Mouse (Mus musculus) midbrain, postnatal 0 days (tissue): ENCODE measurements around the gene Dock1. TPM values are rescaled to one million over a fixed set of nuclear protein-coding genes. Genes with fewer than 3 reads are reported as not detected.
A peak's percentile ranks its signal among the peaks of the same experiment; 100 is the strongest.

Experiments used
- ATAC-seq: fragments of 200-750 bp; cut with Nextera tagmentation; 2 replicates; pipeline ENCODE4 v1.8.0; 2017; ENCODE audit warnings: moderate number of reproducible peaks, mild to moderate bottlenecking, moderate TSS enrichment, moderate library complexity; ENCODE audit not compliant: low FRiP score
- DNase-seq: peaks from one replicate; pipeline ENCODE4 v3.0.0-alpha.2; 2015; ENCODE audit warnings: low spot score
- H3K27ac ChIP-seq: fragments of 300-500 bp; sonication (generic); 2 replicates; pipeline ENCODE4 v1.5.1; 2014; ENCODE audit warnings: low read depth, mild to moderate bottlenecking, low read length, mixed read lengths
- H3K27me3 ChIP-seq: fragments of 300-500 bp; sonication (generic); 2 replicates; pipeline ENCODE4 v1.6.1; 2014; ENCODE audit warnings: low read length, control low read depth, mixed read lengths; ENCODE audit not compliant: insufficient read depth
- H3K36me3 ChIP-seq: fragments of 300-500 bp; sonication (generic); 2 replicates; pipeline ENCODE4 v1.6.1; 2014; ENCODE audit warnings: low read length, control low read depth, mixed read lengths; ENCODE audit not compliant: insufficient read depth
- H3K4me1 ChIP-seq: fragments of 300-500 bp; sonication (generic); 2 replicates; pipeline ENCODE4 v1.6.1; 2014; ENCODE audit warnings: mild to moderate bottlenecking, control low read depth, antibody characterized with exemption, low read length, mixed read lengths; ENCODE audit not compliant: insufficient read depth
- H3K4me2 ChIP-seq: fragments of 300-500 bp; sonication (generic); 2 replicates; pipeline ENCODE4 v1.6.1; 2014; ENCODE audit warnings: low read depth, mild to moderate bottlenecking, low read length, mixed read lengths; ENCODE audit not compliant: poor library complexity, severe bottlenecking
- H3K4me3 ChIP-seq: fragments of 300-500 bp; sonication (generic); 2 replicates; pipeline ENCODE4 v1.5.1; 2014; ENCODE audit warnings: low read depth, mild to moderate bottlenecking, low read length, moderate library complexity
- H3K9ac ChIP-seq: fragments of 300-500 bp; sonication (generic); replicated peaks from 2 replicates; pipeline ENCODE4 v1.6.1; 2014; ENCODE audit warnings: mild to moderate bottlenecking, low read length, moderate library complexity, mixed read lengths; ENCODE audit not compliant: poor library complexity, severe bottlenecking
- H3K9me3 ChIP-seq: fragments of 300-500 bp; sonication (generic); 2 replicates; pipeline ENCODE4 v1.6.1; 2016; ENCODE audit warnings: low read length, control low read depth
- CTCF ChIP-seq: IDR thresholded peaks from 2 replicates; pipeline ENCODE4 v1.5.1; 2016; ENCODE audit warnings: antibody characterized with exemption, mild to moderate bottlenecking
- WGBS: fragments of 180-500 bp; shearing (Covaris S2); extraction: QIAGEN DNeasy Blood & Tissue Kit; methylation state at CpG from one replicate; pipeline ENCODE4 v1.1.7; 2014; 5-methylcytosine and 5-hydroxymethylcytosine counted together
- polyA plus RNA-seq: library from polyadenylated mRNA; unstranded; fragments of >200 nt; fragmentation: Nextera tagmentation; extraction: Ambion mirVana; gene quantifications from 2 replicates; pipeline ENCODE4 v1.2.1, GENCODE M21; 2015
- total RNA-seq: library from RNA; depleted of rRNA; stranded (reverse); fragments of >200 nt; gene quantifications from 2 replicates; pipeline ENCODE4 v1.2.3, GENCODE M21; 2014

Dock1 gene
- total and polyA plus RNA-seq, 2 experiments from 2014 or later: 5.3 to 14.2 TPM

- H3K27ac ChIP-seq: no peak overlapping the region
- no peak overlapping the region for H3K4me3 ChIP-seq
- WGBS: 89% methylated on average over 7 of the region's 7 CpGs
- H3K9ac ChIP-seq: no peak overlapping the region
- no peak overlapping the region for H3K4me2 ChIP-seq
- no peaks in the 10 kb centered on the region for H3K27me3 ChIP-seq
- ATAC-seq (no peak), DNase-seq (no peak)
- no peak for TF ChIP-seq CTCF
- no peaks in the 10 kb centered on the region for H3K36me3 ChIP-seq
- H3K4me1 ChIP-seq: 0 out of 2 replicates have a peak, but pooled peaks cover 2% of the 10 kb centered on the region
- H3K9me3 ChIP-seq: no peaks in the 10 kb centered on the region
Measured at GRCm38 (mm10) chr7:134772363-134772762, 101.9 kb downstream of the Dock1 start.

GRCm38 (mm10) chr7:134772867-134773590, 102.6 kb downstream of the Dock1 start:
- H3K9ac ChIP-seq: no peak overlapping the region
- no peak overlapping the region for H3K4me2 ChIP-seq
- TF ChIP-seq CTCF: no peak
- H3K4me3 ChIP-seq: no peak overlapping the region
- ATAC-seq (no peak), DNase-seq (peak; percentile 8)
- no peaks in the 10 kb centered on the region for H3K36me3 ChIP-seq
- no peaks in the 10 kb centered on the region for H3K27me3 ChIP-seq
- 65% methylated on average over 15 of the region's 15 CpGs for WGBS
- H3K27ac ChIP-seq: no peak overlapping the region
- H3K4me1 ChIP-seq: 0 out of 2 replicates have a peak, but pooled peaks cover 2% of the 10 kb centered on the region
- H3K9me3 ChIP-seq: no peaks in the 10 kb centered on the region

DNA sequence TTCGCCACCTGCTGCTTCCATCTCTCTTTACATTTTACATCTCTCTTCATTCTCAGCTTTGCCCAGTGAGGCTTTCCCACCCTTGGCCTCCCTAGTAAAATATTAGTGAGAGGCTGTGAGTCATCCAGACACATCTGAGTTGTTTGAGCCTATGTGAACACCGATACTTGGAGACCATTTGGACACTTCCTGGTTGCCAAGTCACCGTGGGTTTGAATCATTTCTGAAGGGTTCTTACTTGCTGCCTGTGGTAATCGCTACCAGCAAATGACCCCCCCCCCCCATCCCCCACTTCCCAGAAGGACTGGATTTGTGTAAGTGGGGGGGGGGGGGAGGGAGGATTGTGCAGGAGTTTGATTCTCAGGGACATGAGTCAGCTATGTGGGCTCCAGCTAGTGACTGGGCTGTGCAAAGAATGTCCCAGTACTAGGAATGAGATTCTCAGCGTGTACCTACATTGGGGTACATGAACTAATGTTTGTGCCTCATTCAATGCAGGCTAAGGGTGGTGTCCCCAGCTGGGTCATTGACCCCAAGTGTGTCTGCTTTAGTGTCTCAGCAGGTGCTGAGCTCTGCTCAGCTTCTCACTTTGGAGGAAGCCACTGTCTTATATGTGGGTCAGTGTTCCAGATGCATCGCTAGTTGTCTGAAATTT, 103.4 kb downstream of the Dock1 start:
- no peaks in the 10 kb centered on the region for H3K27me3 ChIP-seq
- DNase-seq: no peak
- 0 out of 2 replicates have a peak, but pooled peaks cover 2% of the 10 kb centered on the region for H3K4me1 ChIP-seq
- 0 out of 2 replicates have a peak overlapping the region, but pooled peaks have one; percentile 7 for H3K4me2 ChIP-seq
- H3K9me3 ChIP-seq: no peaks in the 10 kb centered on the region
- WGBS: 65% methylated on average over 6 of the region's 6 CpGs
- TF ChIP-seq CTCF: no peak
- peak overlapping the region; percentile 70 for H3K27ac ChIP-seq
- no peak; the same call in 1 of the 2 replicates for ATAC-seq
- no peak overlapping the region for H3K9ac ChIP-seq
- H3K36me3 ChIP-seq: no peaks in the 10 kb centered on the region
- no peak overlapping the region for H3K4me3 ChIP-seq

DNA sequence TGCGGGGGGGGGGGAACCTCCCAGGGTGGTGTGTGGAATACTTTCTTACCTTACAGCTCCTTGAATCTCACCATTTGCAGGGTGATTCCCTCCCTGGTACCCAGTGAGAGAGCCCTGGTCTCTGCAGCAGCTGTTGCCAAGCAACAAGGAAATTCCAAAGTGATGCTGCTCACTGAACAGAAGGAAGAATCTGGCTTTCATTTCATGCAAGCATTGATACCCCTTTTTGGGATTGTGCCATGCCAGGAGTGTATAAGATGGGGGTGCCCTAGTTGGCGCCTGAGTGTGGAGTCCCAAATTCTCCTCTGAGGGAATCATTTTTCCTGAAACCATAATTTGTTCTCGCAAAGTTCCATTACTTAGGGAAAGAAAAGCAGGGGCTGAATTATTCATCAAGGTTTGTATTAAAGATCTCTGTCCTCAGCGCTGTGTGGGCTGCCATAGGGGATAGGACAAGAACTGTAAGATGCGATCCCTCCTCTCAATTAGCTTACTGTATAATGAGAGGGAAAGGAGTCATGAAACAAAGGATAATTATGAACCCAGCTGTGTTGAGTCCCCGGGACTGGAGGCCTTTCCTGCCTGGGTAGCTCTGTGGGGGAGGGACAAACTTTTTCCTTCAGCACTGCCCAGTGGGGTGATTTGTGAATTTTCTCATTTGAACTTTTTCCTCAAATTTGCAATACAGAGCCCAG, 104.2 kb downstream of the Dock1 start:
- DNase-seq: peak; percentile 80
- TF ChIP-seq CTCF: no peak
- Histone ChIP-seq H3K27me3 (no peaks in the 10 kb centered on the region), H3K27ac (peak overlapping the region; percentile 70), H3K9me3 (no peaks in the 10 kb centered on the region), H3K36me3 (no peaks in the 10 kb centered on the region), H3K9ac (no peak overlapping the region), H3K4me1 (0 out of 2 replicates have a peak, but pooled peaks cover 2% of the 10 kb centered on the region), H3K4me2 (peak overlapping the region; percentile 7; the same call in 1 of the 2 replicates), H3K4me3 (no peak overlapping the region)
- peak; percentile 68 for ATAC-seq
- WGBS: 36% methylated on average over 6 of the region's 6 CpGs

GRCm38 (mm10) chr7:134775671-134776070, 105.2 kb downstream of the Dock1 start:
- TF ChIP-seq CTCF: no peak
- H3K36me3 ChIP-seq: no peaks in the 10 kb centered on the region
- ATAC-seq: no peak
- H3K4me3 ChIP-seq: no peak overlapping the region
- DNase-seq: no peak
- H3K4me1 ChIP-seq: 0 out of 2 replicates have a peak, but pooled peaks cover 2% of the 10 kb centered on the region
- H3K27me3 ChIP-seq: no peaks in the 10 kb centered on the region
- no peak overlapping the region for H3K27ac ChIP-seq
- no peak overlapping the region for H3K4me2 ChIP-seq
- H3K9ac ChIP-seq: no peak overlapping the region
- 64% methylated on average over 10 of the region's 10 CpGs for WGBS
- no peaks in the 10 kb centered on the region for H3K9me3 ChIP-seq
